Mouse (Mus musculus) stomach, embryonic 15.5 days (tissue): Measurements from ENCODE around the gene Bysl. TPM values are rescaled to one million over a fixed set of nuclear protein-coding genes. Genes with fewer than 3 reads are reported as not detected.

Experiments
- ATAC-seq: fragments of 200-750 bp; cut with Nextera tagmentation; 2 replicates; pipeline ENCODE4 v1.8.0; 2017; ENCODE audit warnings: low read depth, moderate number of reproducible peaks, moderate TSS enrichment; ENCODE audit not compliant: insufficient read depth, low FRiP score
- H3K27ac ChIP-seq: fragments of 300-500 bp; sonication (generic); 2 replicates; pipeline ENCODE4 v1.5.1; 2015; ENCODE audit warnings: mild to moderate bottlenecking, inconsistent platforms
- H3K27me3 ChIP-seq: fragments of 300-500 bp; sonication (generic); replicated peaks from 2 replicates; pipeline ENCODE4 v1.6.1; 2015; ENCODE audit warnings: inconsistent platforms
- H3K36me3 ChIP-seq: fragments of 300-500 bp; sonication (generic); 2 replicates; pipeline ENCODE4 v1.6.1; 2015; ENCODE audit warnings: inconsistent platforms
- H3K4me1 ChIP-seq: fragments of 300-500 bp; sonication (generic); 2 replicates; pipeline ENCODE4 v1.6.1; 2015; ENCODE audit warnings: inconsistent platforms
- H3K4me2 ChIP-seq: fragments of 300-500 bp; sonication (generic); 2 replicates; pipeline ENCODE4 v1.6.1; 2015; ENCODE audit warnings: mild to moderate bottlenecking, inconsistent platforms
- H3K4me3 ChIP-seq: fragments of 300-500 bp; sonication (generic); replicated peaks from 2 replicates; pipeline ENCODE4 v1.5.1; 2015; ENCODE audit warnings: inconsistent platforms
- H3K9ac ChIP-seq: fragments of 300-500 bp; sonication (generic); 2 replicates; pipeline ENCODE4 v1.6.1; 2015; ENCODE audit warnings: inconsistent platforms
- H3K9me3 ChIP-seq: fragments of 300-500 bp; sonication (generic); 2 replicates; pipeline ENCODE4 v1.6.1; 2016; ENCODE audit warnings: inconsistent platforms
- WGBS: fragments of 180-500 bp; shearing (Covaris S2); methylation state at CpG from one replicate; pipeline ENCODE4 v1.1.7; 2015; 5-methylcytosine and 5-hydroxymethylcytosine counted together
- polyA plus RNA-seq: library from polyadenylated mRNA; unstranded; fragments of >200 nt; fragmentation: Nextera tagmentation; extraction: Ambion mirVana; gene quantifications from 2 replicates; pipeline ENCODE4 v1.2.1, GENCODE M21; 2015

Bysl gene
- polyA plus RNA-seq, 1 experiment from 2014 or later: 21.2 TPM

DNA sequence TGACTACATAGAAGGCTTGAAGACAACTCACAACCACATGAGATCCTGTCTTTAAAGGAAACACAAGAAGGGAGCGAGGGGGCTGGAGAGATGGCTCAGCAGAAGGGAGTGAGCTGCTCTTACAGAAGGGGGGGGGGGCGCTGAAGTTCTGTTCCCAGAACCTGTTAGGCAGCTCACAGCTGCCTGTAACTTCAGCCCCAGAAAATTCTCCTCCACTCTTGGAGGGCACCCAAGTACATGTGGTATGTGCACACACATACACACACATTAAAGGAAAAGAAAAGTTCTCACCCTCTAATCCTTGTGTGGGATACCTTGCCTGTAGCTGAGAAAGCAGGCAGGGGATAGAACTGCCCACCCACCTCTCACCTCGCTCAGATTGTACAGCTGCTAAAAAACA is 54.1 kb downstream of the Bysl start:
- no peaks in the 10 kb centered on the region for H3K36me3 ChIP-seq
- peaks cover 6% of the 10 kb centered on the region; the same call in 1 of the 2 replicates for H3K4me1 ChIP-seq
- H3K9me3 ChIP-seq: no peaks in the 10 kb centered on the region
- no peak overlapping the region for H3K9ac ChIP-seq
- peak overlapping the region; percentile 11; the same call in 1 of the 2 replicates for H3K27ac ChIP-seq
- H3K27me3 ChIP-seq: no peaks in the 10 kb centered on the region
- 62% methylated on average over 3 of the region's 3 CpGs for WGBS
- no peak for ATAC-seq
- H3K4me2 ChIP-seq: no peak overlapping the region
- no peak overlapping the region for H3K4me3 ChIP-seq

DNA sequence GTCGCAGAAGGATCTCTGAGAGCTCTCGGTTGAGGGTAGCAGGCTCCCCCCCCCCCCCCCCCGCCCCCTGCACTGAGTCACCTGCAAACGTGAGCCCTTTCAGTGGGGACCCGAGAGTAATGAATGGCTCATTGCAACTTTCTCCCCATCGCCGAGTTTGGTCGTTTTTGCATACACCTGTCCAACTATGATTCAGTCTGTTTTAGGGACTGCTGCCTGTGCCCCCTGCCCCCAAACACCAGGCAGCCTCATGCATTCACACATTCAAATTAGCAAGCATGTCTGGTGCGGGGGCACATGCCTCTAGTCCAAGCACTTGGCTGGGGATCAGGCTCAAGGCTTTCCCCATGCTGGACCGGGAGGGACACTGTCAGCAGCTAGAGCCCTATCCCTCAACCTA is 56.7 kb downstream of the Bysl start:
- no peak for ATAC-seq
- 70% methylated on average over 10 of the region's 10 CpGs for WGBS
- H3K4me1 ChIP-seq: 0 out of 2 replicates have a peak, but pooled peaks cover 7% of the 10 kb centered on the region
- H3K4me2 ChIP-seq: no peak overlapping the region
- no peaks in the 10 kb centered on the region for H3K9me3 ChIP-seq
- no peaks in the 10 kb centered on the region for H3K27me3 ChIP-seq
- H3K9ac ChIP-seq: no peak overlapping the region
- no peaks in the 10 kb centered on the region for H3K36me3 ChIP-seq
- no peak overlapping the region for H3K4me3 ChIP-seq
- H3K27ac ChIP-seq: no peak overlapping the region

DNA sequence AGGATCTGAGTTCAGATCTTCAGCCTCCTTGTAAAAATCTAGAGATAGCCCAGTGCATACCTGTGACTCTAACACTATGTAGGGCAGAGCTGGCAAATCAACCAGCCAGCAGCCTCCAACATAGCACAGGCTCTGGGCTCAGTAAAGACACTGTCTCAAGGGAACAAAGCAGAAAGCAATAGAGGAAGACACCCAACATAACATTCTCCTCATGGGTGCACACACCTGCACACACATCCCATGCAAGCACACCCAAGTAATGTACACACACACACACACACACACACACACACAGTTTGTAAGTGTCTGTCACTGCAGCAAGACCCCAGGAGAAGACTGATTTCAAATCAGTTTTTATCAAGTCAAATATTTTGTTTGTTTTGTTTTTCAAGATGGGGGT is 58.3 kb downstream of the Bysl start:
- no peaks in the 10 kb centered on the region for H3K9me3 ChIP-seq
- no peaks in the 10 kb centered on the region for H3K27me3 ChIP-seq
- ATAC-seq: no peak
- no peak overlapping the region for H3K27ac ChIP-seq
- H3K4me2 ChIP-seq: no peak overlapping the region
- H3K4me3 ChIP-seq: no peak overlapping the region
- H3K4me1 ChIP-seq: 0 out of 2 replicates have a peak, but pooled peaks cover 7% of the 10 kb centered on the region
- no peak overlapping the region for H3K9ac ChIP-seq
- no peaks in the 10 kb centered on the region for H3K36me3 ChIP-seq

DNA sequence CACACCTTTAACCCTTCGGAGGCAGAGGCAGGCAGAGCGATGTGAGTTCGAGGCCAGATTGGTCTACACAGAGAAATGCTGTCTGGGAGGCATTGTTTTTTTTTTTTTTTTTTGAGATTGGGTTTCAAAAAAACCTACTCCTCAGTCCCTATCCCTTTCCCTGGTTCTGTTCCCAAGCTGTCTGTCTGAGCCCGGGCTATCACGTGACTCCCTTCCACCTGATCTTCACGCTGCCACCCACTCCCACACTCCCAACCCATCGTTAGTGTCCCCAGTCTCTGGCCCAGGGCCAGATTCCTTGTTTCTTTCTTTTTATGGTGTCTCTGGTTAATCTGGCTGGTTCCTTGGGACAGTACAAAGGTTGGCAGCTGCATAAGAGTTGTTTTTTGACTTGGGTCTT is 60.2 kb downstream of the Bysl start:
- ATAC-seq: no peak
- no peaks in the 10 kb centered on the region for H3K27me3 ChIP-seq
- H3K4me1 ChIP-seq: 0 out of 2 replicates have a peak, but pooled peaks cover 3% of the 10 kb centered on the region
- no peaks in the 10 kb centered on the region for H3K36me3 ChIP-seq
- no peak overlapping the region for H3K4me2 ChIP-seq
- 74% methylated on average over 7 of the region's 7 CpGs for WGBS
- H3K9ac ChIP-seq: no peak overlapping the region
- no peak overlapping the region for H3K27ac ChIP-seq
- no peaks in the 10 kb centered on the region for H3K9me3 ChIP-seq
- no peak overlapping the region for H3K4me3 ChIP-seq

Other genes starting within 250 kb of the Bysl start
- gene Mrps10, start 242.6 kb downstream of the Bysl start, polyA plus RNA-seq: 73.1 and 77.4 TPM in 2 replicates
- 0.46 and 0.49 TPM in 2 replicates for gene Guca1b, start 226.1 kb downstream of the Bysl start, polyA plus RNA-seq
- 3.0 and 4.0 TPM in 2 replicates for gene Guca1a, start 210.9 kb downstream of the Bysl start, polyA plus RNA-seq
- 3.5 and 4.0 TPM in 2 replicates for gene AI661453, start 174.9 kb downstream of the Bysl start, polyA plus RNA-seq
- 0.12 and 0.37 TPM in 2 replicates for gene 1700001C19Rik, start 174.1 kb downstream of the Bysl start, polyA plus RNA-seq
- 23.3 and 25.2 TPM in 2 replicates for gene Taf8, start 109.2 kb downstream of the Bysl start, polyA plus RNA-seq
- 391 and 408 TPM in 2 replicates for gene Ccnd3, start 106.4 kb downstream of the Bysl start, polyA plus RNA-seq
- gene Med20, start 90 bp upstream of the Bysl start, polyA plus RNA-seq: 38.7 and 39.7 TPM in 2 replicates
- gene Gm20517, start 97 bp upstream of the Bysl start, polyA plus RNA-seq: 1.0 and 1.5 TPM in 2 replicates
- gene Usp49, start 19.2 kb upstream of the Bysl start, polyA plus RNA-seq: 5.3 and 6.3 TPM in 2 replicates
- gene Tomm6, start 76.9 kb upstream of the Bysl start, polyA plus RNA-seq: 404 and 405 TPM in 2 replicates
- gene Frs3, start 77.5 kb upstream of the Bysl start, polyA plus RNA-seq: 4.7 TPM in 2 replicates
- gene Gm21981, start 83.0 kb upstream of the Bysl start, polyA plus RNA-seq: 0.19 and 0.27 TPM in 2 replicates
- 0.34 and 0.42 TPM in 2 replicates for gene Prickle4, start 83.2 kb upstream of the Bysl start, polyA plus RNA-seq
- 52.1 and 71.7 TPM in 2 replicates for gene Pgc, start 115.3 kb upstream of the Bysl start, polyA plus RNA-seq
- gene Tfeb, start 125.5 kb upstream of the Bysl start, polyA plus RNA-seq: 10.2 and 10.7 TPM in 2 replicates
- gene Mdfi, start 223.2 kb upstream of the Bysl start, polyA plus RNA-seq: 10.3 and 11.2 TPM in 2 replicates